Mouse (Mus musculus) cerebellum, adult 2 months (tissue): ENCODE measurements around the gene Wwox.

Experiments used
- CTCF ChIP-seq: fragments of 200-500 bp; IDR thresholded peaks from 2 replicates; pipeline ENCODE4 v1.5.1; 2011; ENCODE audit warnings: low read depth, mild to moderate bottlenecking, control low read depth, low read length, moderate library complexity, borderline replicate concordance; ENCODE audit not compliant: insufficient read depth
- POLR2A ChIP-seq: fragments of 200-500 bp; IDR thresholded peaks from 2 replicates; pipeline ENCODE4 v1.6.1; 2011; ENCODE audit warnings: low read length, control low read depth, borderline replicate concordance; ENCODE audit not compliant: insufficient read depth

DNA sequence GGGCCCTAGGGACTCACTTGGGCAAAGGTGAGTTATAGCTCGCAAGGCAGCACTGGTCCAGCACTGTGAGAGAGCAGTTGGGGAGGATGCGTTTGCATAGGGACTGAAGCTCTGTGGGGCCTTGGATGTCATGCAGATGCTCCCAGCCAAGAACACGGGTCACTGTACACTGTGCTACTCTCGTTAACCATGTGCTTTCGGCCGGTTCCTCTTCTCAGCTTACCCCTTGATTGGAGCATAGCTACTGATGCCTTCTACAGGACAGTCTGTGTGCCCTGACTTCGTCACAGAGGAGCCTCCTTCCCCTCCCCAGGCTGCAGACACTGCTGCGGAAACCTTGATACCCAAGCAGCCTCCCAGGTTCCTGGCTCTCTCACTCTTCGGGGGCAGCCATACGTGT is 139.8 kb downstream of the Wwox start:
- TF ChIP-seq CTCF (no peak), POLR2A (no peak)
